Mouse (Mus musculus) adrenal gland, adult 18-20 months (tissue): ENCODE measurements at regions not wholly inside any gene's neighbourhood (a gene's known extent, or its start where the extent isn't known, plus 50 kb on each side); places are given as distances from the start of the nearest gene placed in this dataset.

Experiments used
- DNase-seq, 2 experiments: peaks; one replicate each; pipeline ENCODE4 v3.0.0; 2021 to 2022; ENCODE audit warnings: low spot score in 2 of 2

GRCm38 (mm10) chr4:153717273-153717672 lies 234.7 kb upstream of the Ajap1 start:
- no peak for DNase-seq

GRCm38 (mm10) chr4:153724045-153724444 lies 233.0 kb upstream of the A430005L14Rik start:
- DNase-seq = no peak

- DNase-seq = no peak
Observed at GRCm38 (mm10) chr4:153727273-153727672, 229.8 kb upstream of the A430005L14Rik start.

- no peak for DNase-seq
Observed at GRCm38 (mm10) chr4:153727896-153728422, 229.1 kb upstream of the A430005L14Rik start.

- DNase-seq = no peak
Observed at GRCm38 (mm10) chr4:153738088-153738487, 218.9 kb upstream of the A430005L14Rik start.

GRCm38 (mm10) chr4:153742241-153742640 lies 214.8 kb upstream of the A430005L14Rik start:
- DNase-seq = no peak

DNA sequence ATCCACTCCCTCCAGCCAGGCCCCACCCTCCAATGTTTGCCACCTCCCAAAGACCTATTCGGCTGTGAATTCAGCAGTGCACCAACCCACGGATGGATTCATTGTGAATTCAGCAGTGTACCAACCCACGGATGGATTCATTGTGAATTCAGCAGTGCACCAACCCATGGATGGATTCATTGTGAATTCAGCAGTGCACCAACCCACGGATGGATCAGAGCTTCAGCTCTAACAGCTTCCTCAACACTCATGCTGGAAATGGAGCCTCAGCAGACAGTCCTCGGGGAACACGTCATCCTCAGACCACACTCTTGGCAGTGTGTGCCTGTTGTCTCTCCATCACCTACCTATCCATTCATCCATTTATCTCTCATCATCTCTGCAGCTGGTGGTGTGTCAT lies 204.2 kb upstream of the A430005L14Rik start:
- DNase-seq = no peak

- no peak for DNase-seq
Observed at GRCm38 (mm10) chr4:153758323-153758722, 198.7 kb upstream of the A430005L14Rik start.

DNA sequence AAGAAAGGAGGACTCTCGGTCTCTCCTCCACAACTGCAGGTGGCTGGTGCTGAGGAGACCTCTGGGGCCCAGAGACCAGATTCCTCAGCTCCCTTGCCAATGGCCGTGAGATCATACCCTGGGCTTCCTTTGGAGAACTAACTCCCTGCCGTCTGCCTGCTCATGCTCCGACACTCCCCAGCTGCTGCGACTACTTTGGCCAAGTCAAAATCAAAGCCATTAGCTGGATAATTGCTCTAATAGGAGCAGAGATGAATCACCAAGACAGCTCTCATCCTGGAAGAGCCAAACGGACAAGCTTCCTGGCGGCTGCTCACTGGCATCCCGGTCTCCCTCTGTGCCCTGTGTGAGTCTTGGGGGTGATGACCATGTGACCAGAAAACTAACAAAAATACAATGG lies 198.3 kb upstream of the A430005L14Rik start:
- no peak for DNase-seq

- no peak for DNase-seq
Observed at GRCm38 (mm10) chr4:153760934-153761333, 196.1 kb upstream of the A430005L14Rik start.

GRCm38 (mm10) chr4:153763413-153763812 lies 193.6 kb upstream of the A430005L14Rik start:
- no peak for DNase-seq

DNA sequence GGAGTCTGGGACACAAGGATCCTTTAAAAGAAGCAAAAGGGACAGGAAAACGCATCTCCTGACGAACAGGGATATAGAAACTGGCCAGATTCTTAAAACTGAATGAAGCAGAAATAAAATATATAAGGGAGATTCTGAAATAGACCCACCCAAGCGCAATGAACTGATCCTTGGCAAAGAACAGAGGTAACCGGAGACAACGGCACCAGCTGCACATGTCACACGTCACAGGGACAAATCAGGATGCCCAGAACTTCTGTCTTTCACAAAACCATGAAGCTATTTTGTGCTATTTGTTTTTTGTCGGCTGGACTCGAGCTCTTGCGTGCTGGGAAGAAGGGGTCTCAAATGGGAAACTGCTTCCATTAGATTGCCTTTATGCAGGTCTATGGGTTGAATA lies 189.3 kb upstream of the A430005L14Rik start:
- DNase-seq = no peak

DNA sequence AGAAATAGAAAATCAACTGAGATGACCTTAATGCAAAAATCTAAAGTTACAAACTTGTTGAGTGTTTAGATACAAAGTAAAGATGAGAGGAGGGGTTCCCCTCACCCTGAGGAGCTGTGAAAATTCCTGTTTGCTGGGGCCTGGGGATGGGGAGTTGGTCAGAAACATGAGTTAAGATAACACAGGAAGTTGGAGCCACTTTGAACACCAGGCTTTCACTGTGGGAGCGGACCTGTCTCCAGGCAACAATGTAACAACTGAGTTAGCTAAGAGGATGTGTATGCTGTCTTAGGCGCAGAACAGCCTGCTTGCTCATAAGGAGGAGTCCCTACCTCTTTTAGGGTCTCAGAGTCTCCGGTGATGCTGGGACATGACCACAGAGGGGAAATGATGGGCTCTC lies 188.7 kb upstream of the A430005L14Rik start:
- no peak for DNase-seq

GRCm38 (mm10) chr4:153770675-153771074 lies 186.4 kb upstream of the A430005L14Rik start:
- no peak for DNase-seq

GRCm38 (mm10) chr4:153780501-153780900 lies 176.5 kb upstream of the A430005L14Rik start:
- DNase-seq = no peak

GRCm38 (mm10) chr4:153781271-153781670 lies 175.8 kb upstream of the A430005L14Rik start:
- DNase-seq = no peak

GRCm38 (mm10) chr4:153781981-153782521 lies 175.0 kb upstream of the A430005L14Rik start:
- DNase-seq = no peak

DNA sequence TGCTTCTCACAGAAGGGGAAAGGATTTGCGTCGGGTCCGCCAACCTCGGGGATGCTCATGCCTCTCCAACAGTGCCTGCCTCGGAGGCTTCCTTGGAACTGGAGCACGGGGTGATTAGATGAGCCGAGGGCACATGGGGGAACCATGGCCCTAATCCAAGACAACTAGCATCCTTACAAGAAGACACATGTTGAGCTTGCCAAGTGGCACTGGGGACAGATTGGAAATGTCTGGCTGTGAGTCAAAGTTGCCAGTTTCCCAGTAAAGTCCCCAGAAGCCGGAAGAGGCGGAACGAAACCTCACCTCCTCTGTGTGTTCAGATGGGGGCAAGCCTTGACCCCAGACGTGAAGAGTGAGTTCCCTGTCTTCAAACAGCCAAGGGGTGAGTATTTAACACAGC lies 172.6 kb upstream of the A430005L14Rik start:
- no peak for DNase-seq

DNA sequence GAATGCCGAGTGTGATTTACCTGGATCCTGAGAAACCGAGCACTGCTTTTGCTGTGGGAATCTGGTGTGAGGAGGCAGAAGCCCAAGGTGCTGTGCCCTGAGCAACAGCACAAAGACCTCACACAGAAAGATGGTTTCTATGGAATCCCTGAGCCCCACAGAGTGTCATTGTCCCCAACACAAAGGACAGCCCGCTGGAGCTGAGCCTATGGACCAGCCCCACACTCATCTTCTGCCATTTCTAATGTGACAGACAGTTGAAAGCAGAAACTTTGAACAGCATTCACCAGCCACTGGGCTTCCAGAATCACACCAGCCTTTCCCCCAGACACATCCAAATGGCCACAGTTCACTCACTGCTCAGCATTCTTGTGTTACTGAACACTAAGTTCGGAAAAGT lies 171.5 kb upstream of the A430005L14Rik start:
- no peak for DNase-seq

GRCm38 (mm10) chr4:153792307-153792706 lies 164.7 kb upstream of the A430005L14Rik start:
- DNase-seq = no peak

DNA sequence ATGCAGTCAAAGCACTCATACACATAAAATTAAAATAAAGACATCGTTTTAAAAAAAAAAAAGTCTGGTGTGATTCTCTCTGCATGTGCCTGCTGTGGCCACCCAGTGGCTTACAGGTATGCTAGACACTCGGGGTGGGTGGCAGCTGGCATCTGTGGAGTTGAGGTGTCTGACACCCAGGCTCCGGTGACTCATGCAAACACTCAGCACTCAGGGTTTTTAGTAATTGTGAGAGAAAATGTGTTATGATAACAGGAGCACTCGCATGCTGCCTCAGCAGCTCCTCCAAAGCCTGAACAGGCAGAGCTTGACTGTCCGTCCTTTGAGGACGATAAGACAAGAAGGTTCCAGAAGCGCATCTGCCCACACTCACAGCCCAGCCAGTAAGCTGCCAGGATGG lies 159.0 kb upstream of the A430005L14Rik start:
- DNase-seq = no peak

DNA sequence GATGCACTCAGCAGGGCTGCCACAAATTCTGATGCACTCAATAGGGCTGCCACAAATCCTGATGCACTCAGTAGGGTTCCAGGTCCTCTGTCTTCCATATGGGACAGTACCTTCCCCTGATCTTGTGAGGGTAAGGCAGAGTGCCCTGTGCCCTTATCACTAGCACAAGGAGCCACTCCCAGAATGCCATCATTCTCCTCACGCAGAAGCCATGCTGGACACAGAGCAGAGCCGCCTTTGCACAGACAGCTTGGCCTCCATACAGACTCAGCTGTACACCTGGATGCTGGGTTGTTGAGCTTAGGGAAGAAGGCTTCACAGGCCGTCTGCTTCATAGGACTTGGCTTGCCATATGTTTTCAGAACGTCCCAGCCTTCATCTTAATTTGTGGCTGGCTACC lies 151.3 kb upstream of the A430005L14Rik start:
- DNase-seq = no peak

DNA sequence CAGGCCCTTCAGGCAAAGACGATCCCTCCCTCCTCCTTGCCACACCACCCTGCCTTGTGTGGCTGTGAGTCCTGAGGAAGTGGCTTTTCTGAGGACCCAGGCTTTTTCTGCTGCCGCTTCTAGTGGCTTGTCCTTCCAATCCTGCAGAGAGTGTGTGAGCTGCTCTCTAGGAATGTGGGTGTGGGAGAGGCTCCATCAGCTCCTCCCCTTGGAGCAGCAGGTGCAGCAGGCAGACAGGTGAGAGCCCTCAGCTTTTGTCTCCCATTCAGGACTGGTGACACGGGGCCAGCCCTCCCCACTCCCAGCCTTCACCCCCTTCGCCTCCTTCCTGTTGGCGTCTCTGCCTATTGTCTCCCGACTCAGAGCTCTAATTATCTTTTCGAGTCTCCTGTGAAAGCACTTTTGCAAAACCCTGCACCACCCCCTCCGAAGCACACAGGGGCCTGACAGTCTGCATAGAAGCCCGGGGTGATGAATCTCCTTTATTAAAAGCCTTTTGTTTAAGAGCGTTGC lies 150.8 kb upstream of the A430005L14Rik start:
- DNase-seq = no peak
